Mouse (Mus musculus) layer of hippocampus, adult 18-20 months (tissue): ENCODE data around the gene Cdh15. TPM values are rescaled to one million over a fixed set of nuclear protein-coding genes. Genes with fewer than 3 reads are reported as not detected.

Experiments used
- DNase-seq, 2 experiments: peaks; one replicate each; pipeline ENCODE4 v3.0.0; 2022; ENCODE audit warnings: low spot score in 2 of 2
- total RNA-seq, 2 experiments: library from RNA; stranded (reverse); gene quantifications; 2 replicates each; pipeline ENCODE4 v1.2.3; 2021

Cdh15 gene
- total RNA-seq, 2 experiments from 2014 or later = 0.86 to 1.3 TPM

DNA sequence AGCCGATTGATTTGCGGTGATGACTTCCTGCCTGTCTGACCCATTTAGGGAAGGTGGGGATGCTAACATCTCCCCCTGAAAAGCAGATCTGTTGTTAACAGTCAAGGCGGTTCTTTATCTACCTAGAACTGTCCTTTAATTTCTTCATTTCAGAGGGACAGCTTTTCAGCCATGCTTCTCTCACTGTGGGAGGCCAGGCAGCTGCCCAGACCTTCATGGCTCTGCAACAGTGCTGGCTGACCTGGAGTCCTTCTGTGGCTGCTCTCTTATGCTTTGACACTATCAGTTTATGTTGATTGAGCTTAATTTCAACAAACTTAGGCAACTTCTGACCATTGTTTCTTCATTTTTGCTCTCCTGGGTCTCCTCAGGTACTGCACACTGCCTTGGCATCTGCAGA is 32.5 kb downstream of the Cdh15 start:
- no peak for DNase-seq

GRCm38 (mm10) chr8:122883671-122884070 is 35.9 kb downstream of the Cdh15 start:
- DNase-seq = no peak

GRCm38 (mm10) chr8:122891440-122891839 is 43.7 kb downstream of the Cdh15 start:
- DNase-seq = no peak

DNA sequence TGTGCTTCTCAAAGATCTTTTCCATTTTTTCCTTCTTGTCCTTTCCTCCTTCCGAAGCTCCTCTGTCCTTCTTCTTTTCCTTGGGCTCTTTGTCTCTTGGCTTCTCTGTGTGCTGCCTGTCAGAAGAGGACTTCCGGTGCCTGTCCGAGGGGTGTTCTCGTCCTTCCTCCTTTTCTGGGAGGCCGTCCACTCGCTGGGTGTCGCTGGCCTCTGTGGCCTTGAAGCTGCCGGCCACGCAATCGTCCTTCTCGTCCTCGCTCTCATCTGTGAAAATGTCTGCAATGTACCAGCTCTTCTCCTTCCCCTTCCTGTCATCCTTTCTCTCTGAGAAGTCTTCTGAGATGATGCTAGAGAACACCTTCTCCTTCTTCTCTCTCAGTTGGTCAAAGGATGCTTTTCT is 45.7 kb downstream of the Cdh15 start:
- no peak for DNase-seq

GRCm38 (mm10) chr8:122896317-122896716 is 48.6 kb downstream of the Cdh15 start:
- peak in 1 of 2 experiments; percentile 51 for DNase-seq

DNA sequence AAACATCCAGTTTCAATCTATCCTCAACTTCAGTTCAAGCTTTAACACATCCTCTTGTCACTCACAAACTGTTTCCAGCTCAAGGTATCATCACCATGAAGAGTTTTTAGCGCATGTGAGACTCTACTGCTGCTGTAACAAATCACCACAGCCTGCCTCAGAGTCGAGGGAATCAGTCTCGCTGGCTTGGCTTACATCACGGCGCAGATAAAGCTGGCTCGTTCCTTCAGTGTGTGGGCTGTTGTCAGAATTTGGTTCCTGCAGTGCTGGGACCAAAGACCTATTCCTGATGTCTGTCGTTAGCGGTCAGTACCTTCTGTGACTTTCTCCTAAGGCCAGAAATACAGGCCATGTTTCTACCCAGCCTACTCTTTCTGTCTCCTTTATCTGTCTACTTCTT is 49.4 kb downstream of the Cdh15 start:
- no peak for DNase-seq

- no peak for DNase-seq
These were observed 50.3 kb downstream of the Cdh15 start for GRCm38 (mm10) chr8:122898018-122898417.

- DNase-seq = no peak
These were observed 50.7 kb downstream of the Cdh15 start for GRCm38 (mm10) chr8:122898473-122898872.

- DNase-seq = no peak
These were observed 51.3 kb downstream of the Cdh15 start for GRCm38 (mm10) chr8:122899085-122899484.

DNA sequence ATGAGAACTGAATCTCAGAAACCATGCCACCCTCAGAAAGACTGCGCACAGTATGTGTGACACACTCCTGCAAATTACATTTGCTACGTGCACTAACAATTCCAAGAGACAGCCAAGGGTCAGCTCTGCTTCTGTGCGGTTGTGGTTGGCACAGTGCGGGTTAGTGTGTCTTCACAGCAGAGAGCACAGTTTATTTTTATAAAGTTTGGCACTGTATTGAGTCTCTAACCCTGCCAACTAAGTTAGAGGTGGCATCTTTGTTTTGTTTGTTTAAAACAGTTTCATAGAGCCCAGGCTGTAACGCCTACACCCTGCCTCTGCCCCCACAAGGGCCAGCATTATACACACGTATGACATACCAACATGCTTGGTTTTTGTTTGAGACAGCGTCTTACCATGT is 53.7 kb downstream of the Cdh15 start:
- DNase-seq = no peak

- DNase-seq = no peak
These were observed 54.2 kb downstream of the Cdh15 start for GRCm38 (mm10) chr8:122901892-122902515.

- DNase-seq = no peak
These were observed 54.8 kb downstream of the Cdh15 start for GRCm38 (mm10) chr8:122902581-122902980.

DNA sequence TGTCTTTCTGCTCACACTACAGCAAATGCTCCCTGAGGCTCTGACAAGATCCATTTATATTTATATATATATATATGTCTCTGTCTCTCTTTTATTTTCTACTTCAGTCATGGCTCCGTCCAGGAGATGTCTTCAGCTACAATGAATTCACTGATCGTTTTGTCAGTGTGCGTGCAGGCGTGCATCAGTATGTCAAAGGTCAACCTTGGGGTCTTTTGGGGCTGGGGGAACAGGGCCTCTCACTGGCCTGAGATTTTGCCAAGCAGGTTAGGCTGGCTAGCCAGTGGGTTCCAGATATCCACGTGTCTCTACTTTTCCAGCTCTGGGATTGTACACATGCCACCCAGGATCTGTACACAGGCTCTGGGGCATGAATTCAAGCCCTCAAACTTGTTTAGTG is 55.2 kb downstream of the Cdh15 start:
- no peak for DNase-seq

DNA sequence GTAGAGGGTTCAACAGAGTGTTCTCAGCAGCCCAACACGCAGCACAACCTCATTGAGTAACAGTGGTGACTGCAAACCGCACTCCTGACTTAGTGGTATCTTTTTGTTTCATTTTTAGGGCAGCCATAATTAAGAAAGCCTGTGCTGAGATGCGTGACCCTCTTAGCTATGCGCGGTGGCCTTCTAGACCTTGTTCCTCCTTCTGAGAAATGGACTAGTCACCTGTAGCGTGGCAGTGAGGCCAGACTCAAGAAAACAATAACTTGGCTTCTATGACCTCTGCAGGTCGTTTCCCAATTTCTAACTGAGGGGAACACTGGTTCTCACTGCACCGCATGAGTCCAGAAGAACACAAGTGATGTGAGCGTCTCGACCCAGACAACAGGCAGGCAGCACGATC is 56.7 kb downstream of the Cdh15 start:
- no peak for DNase-seq

DNA sequence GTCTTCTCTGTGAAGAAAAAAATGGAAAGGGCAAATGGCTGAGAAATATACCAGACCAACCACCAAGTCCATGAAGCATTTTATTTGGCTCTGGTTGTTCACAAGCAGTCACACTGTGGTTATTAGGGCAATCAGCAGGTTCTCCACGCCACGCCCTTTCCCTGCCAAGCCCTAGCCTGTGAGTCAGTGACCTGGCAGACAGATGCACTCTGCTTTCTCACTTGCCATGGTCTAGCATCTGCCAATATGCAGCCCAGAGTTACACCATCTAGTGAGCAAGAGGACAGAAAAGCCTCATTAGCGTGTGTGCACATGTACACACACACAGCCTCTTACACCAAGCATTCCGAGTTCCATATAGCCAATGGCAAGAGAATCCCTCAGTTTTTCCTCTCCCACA is 57.6 kb downstream of the Cdh15 start:
- DNase-seq = no peak

- peak; percentile 90 to 96 for DNase-seq
These were observed 58.8 kb downstream of the Cdh15 start for GRCm38 (mm10) chr8:122906463-122907021.

DNA sequence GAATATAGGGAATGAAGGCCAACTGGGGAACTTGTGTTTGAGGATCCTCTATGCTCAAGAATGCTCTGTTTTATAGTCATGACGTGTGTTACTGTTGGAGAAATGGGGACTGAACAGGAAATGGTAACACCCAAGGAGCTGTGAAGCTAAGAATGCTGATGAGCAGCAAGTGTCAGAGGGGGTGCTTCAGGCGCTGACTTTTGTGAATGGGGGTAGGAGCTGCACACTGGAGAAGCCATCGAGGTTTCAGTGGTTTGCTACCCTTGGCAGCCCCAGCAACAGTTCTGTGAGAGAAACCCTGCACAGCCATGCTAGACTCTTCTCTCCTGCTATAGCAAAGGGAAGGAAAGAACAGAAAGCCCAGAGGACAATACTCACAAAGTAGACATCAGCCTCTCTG is 64.4 kb downstream of the Cdh15 start:
- DNase-seq = no peak

DNA sequence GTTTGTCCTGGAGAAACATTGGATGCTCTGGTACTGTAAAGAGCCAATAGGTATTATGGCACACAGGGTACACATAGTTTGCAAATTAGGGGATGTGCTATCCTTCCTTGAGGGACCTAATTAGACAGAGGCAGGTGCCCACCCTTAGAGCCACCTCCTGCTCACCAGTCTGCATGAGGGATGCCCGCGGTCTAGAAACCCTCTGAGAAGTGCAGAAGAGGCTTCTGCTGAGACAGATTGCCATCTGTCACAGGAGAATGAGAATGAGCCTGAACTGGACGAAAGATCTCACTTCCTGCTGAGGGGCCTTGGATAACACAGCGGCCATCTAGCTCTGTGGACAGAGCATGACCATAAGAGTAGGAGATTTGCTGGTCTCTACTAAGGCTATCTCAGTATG is 65.1 kb downstream of the Cdh15 start:
- DNase-seq = no peak

DNA sequence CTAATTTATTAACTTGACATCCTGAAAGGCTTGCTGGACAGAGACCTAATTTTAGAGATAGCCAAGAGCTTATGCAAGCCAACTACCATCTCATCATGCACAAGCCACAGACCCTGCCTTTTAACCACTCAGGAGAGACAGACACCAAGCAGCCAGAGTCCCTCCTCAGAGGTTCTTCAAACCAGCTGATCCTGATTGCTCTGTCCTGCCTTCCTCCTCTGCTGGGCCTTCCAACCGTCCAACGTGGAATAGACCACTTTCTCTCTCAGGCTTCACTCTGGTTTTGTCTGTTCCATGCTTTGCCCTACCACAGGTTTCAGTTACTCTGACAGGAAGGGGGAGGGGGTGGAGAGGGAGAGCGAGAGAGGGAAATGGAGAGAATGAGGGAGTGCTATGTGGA is 69.0 kb downstream of the Cdh15 start:
- no peak for DNase-seq
